Mouse (Mus musculus) erythroblast, embryonic 14.5 days (primary cell): ENCODE data around the gene Mat2a.

Experiments used
- GATA1 ChIP-seq: IDR thresholded peaks from 2 replicates; pipeline ENCODE4 v1.6.1; 2012; ENCODE audit warnings: low read length, inconsistent platforms, mixed read lengths
- TAL1 ChIP-seq: IDR thresholded peaks from 3 replicates; pipeline ENCODE4 v1.6.1; 2012; ENCODE audit warnings: low read length, inconsistent platforms, mixed read lengths

GRCm38 (mm10) chr6:72425646-72426045 lies 13.7 kb downstream of the Mat2a start:
- TF ChIP-seq GATA1: no peak
- TF ChIP-seq TAL1: no peak
